Mouse (Mus musculus) monocyte, adult 2 months (primary cell): ENCODE data around the gene Tbl1xr1.

Experiments
- DNase-seq, 2 experiments: peaks; one replicate each; pipeline ENCODE4 v3.0.0; 2022; ENCODE audit warnings: low spot score in 2 of 2, low read depth in 1 of 2

Gene Tbl1xr1

GRCm38 (mm10) chr3:22089825-22090224 is 13.4 kb downstream of the Tbl1xr1 start:
- DNase-seq: no peak

- no peak for DNase-seq
Measured at GRCm38 (mm10) chr3:22090431-22091265, 14.2 kb downstream of the Tbl1xr1 start.

GRCm38 (mm10) chr3:22091266-22091550 is 14.8 kb downstream of the Tbl1xr1 start:
- DNase-seq: no peak

- DNase-seq: no peak
Measured at GRCm38 (mm10) chr3:22091681-22092080, 15.2 kb downstream of the Tbl1xr1 start.

- no peak for DNase-seq
Measured at GRCm38 (mm10) chr3:22092784-22093183, 16.3 kb downstream of the Tbl1xr1 start.

- DNase-seq: no peak
Measured at GRCm38 (mm10) chr3:22103986-22104515, 27.6 kb downstream of the Tbl1xr1 start.

GRCm38 (mm10) chr3:22105471-22105870 is 29.0 kb downstream of the Tbl1xr1 start:
- DNase-seq: no peak

GRCm38 (mm10) chr3:22108013-22108412 is 31.6 kb downstream of the Tbl1xr1 start:
- DNase-seq: no peak

- DNase-seq: no peak
Measured at GRCm38 (mm10) chr3:22109651-22110050, 33.2 kb downstream of the Tbl1xr1 start.

GRCm38 (mm10) chr3:22113773-22114172 is 37.3 kb downstream of the Tbl1xr1 start:
- no peak for DNase-seq

GRCm38 (mm10) chr3:22115221-22115620 is 38.8 kb downstream of the Tbl1xr1 start:
- no peak for DNase-seq

GRCm38 (mm10) chr3:22115678-22116077 is 39.2 kb downstream of the Tbl1xr1 start:
- no peak for DNase-seq

- no peak for DNase-seq
Measured at GRCm38 (mm10) chr3:22116188-22116587, 39.7 kb downstream of the Tbl1xr1 start.

GRCm38 (mm10) chr3:22121741-22122140 is 45.3 kb downstream of the Tbl1xr1 start:
- no peak for DNase-seq

- no peak for DNase-seq
Measured at GRCm38 (mm10) chr3:22123145-22123544, 46.7 kb downstream of the Tbl1xr1 start.

- DNase-seq: no peak
Measured at GRCm38 (mm10) chr3:22126251-22126826, 49.9 kb downstream of the Tbl1xr1 start.

GRCm38 (mm10) chr3:22131277-22131676 is 54.8 kb downstream of the Tbl1xr1 start:
- DNase-seq: no peak

- DNase-seq: no peak
Measured at GRCm38 (mm10) chr3:22133626-22134025, 57.2 kb downstream of the Tbl1xr1 start.

- DNase-seq: peak in 1 of 2 experiments; percentile 14
Measured at GRCm38 (mm10) chr3:22137793-22138579, 61.5 kb downstream of the Tbl1xr1 start.

- no peak for DNase-seq
Measured at GRCm38 (mm10) chr3:22138580-22139099, 62.2 kb downstream of the Tbl1xr1 start.

- DNase-seq: no peak
Measured at GRCm38 (mm10) chr3:22140111-22140658, 63.7 kb downstream of the Tbl1xr1 start.
